Mouse (Mus musculus) MN1 (cell line): ENCODE results near the gene Glt1d1.
"Not testable (repeated sequence)": the region's sequence is repeated elsewhere in the genome, so short reads cannot be mapped to it uniquely, and the experiment has no call there.

ENCODE experiments used
- DNase-seq: peaks from one replicate; pipeline ENCODE4 v3.0.0-alpha.2; 2016; ENCODE audit warnings: low spot score

Gene Glt1d1

GRCm38 (mm10) chr5:127699679-127700078 is 67.6 kb downstream of the Glt1d1 start:
- no peak for DNase-seq

- DNase-seq, result no peak
These were observed 68.1 kb downstream of the Glt1d1 start for GRCm38 (mm10) chr5:127700156-127700555.

- no peak for DNase-seq
These were observed 71.6 kb downstream of the Glt1d1 start for GRCm38 (mm10) chr5:127703609-127704180.

GRCm38 (mm10) chr5:127705225-127705624 is 73.2 kb downstream of the Glt1d1 start:
- no peak for DNase-seq

DNA sequence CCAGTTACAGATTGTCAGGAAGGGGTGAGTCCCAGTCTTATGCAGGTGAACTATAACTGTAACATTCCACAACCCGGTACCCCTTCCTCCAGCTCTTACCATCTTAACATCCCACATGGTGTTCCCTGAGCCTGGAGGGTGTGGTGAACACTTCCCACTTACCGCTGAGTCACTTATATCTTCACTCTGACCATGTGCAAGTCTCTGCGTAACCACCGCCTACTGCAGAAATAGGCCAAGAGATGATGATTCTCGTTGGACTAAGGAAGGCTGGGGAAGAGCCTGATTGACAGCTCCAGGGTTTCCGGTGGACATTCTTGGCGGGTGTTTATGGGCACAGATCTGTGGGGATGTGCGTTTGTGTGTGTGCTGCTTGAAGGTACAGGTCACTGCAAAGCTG is 73.9 kb downstream of the Glt1d1 start:
- DNase-seq, result no peak

DNA sequence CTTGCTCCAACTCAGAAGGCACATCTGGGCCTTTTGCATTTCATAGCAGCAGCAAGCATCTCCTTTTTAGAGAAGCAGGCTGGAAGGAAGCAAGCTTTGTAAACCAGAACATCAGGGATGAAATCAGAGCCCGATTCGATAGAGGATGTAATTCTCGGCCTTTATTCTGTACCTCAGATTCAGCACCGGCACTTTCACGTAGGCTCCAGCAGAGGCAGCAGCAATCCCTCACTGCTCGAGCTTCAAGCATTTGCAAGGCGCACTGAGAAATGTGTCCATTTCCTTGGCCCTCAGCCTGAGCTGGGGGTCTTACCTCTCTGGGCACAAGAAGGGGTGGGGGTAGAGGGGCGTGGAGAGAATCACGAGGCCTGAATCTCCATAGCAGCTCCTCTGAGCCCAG is 76.1 kb downstream of the Glt1d1 start:
- no peak for DNase-seq

GRCm38 (mm10) chr5:127714783-127715704 is 83.0 kb downstream of the Glt1d1 start:
- DNase-seq, result no peak

DNA sequence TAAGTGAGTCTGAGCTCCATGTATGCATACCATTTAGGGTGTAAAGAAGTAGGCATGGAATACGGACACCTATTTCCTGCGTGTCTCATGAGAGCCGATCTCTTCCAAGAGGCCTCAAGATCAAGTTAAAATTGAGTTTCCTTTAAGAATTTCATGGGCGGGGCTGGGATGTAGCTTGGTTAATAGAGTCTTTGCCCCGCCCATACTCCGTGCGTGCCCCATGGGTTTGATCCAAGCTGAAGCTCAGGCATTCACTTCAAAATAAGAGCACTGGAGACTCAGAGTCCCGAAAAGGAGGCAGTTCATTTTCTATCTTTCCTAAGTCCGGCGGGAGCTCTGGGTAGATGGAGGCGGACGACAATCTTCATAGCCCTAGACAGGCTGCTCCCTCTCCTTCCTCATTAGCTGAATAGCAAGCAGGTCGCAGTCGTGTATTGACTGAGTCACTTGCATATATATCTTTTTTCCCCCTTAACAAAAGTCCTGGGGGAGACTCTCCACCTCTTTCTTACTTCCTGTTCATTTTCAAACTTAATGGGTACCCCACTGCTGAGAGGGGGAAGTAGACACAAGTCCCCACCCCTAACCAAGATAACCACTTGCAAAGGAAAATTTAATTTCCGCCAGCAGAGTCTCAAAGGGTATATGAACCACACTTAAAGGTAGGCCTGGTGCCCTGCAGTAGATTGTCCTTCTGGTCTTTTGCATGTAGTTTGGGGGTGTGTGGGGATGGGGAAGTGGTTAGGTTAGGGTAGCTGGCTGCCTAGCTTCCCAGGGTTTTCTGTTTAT is 88.7 kb downstream of the Glt1d1 start:
- DNase-seq, result no peak

DNA sequence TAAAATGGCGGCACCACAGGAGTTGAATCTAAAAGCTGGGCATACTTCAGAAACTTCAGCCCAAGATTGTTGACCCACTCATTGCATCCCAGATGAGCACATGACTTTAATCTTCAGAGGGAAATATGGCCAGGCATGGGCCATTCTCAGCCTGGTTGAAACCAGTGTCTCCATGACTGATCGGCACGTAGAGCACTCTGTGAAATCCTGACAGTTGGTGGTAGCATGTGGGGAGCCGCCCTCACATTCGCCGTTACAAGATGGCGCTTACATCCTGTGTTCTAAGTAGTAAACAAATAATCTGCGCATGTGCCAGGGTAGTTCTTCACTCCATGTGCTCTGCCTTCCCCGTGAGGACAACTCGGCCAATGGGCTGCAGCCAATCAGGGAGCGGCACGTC is 90.1 kb downstream of the Glt1d1 start:
- not testable (repeated sequence) for DNase-seq

- DNase-seq, result no peak
These were observed 98.3 kb downstream of the Glt1d1 start for GRCm38 (mm10) chr5:127730351-127730750.

DNA sequence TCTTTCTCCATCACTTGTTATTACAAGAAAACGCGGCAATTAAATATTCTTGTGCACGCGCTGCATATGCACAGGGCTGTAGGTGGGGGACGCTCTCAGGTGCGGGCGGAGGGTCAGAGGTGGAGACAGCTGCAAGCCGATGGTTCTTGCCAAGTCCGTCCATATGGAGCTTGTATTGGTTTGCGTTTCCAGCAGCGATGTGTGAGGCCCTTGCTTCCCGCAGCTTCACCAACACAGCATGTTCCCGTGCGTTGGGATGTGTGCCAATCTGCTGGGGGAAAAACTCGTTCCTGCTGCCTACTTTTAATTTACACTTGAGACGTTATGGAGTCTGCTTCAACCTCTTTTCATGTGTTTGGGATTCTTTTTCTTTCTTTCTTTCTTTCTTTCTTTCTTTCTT is 109.3 kb downstream of the Glt1d1 start:
- DNase-seq, result no peak

DNA sequence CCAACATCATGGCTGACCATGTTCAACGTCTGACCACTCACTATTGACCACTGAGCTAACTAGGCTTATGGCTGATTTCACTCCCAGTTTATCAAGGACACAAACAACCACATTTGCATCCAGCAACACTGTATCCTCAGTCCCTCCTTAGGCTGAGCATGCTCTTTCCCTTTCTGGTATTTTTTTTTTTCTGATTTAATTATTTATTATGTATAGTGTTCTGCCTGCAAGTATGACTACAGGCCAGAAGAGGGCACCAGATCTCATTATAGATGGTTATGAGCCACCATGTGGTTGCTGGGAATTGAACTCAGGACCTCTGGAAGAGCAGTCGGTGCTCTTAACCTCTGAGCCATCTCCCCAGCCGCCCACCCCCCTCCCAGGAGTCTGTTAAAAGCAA is 117.5 kb downstream of the Glt1d1 start:
- not testable (repeated sequence) for DNase-seq

DNA sequence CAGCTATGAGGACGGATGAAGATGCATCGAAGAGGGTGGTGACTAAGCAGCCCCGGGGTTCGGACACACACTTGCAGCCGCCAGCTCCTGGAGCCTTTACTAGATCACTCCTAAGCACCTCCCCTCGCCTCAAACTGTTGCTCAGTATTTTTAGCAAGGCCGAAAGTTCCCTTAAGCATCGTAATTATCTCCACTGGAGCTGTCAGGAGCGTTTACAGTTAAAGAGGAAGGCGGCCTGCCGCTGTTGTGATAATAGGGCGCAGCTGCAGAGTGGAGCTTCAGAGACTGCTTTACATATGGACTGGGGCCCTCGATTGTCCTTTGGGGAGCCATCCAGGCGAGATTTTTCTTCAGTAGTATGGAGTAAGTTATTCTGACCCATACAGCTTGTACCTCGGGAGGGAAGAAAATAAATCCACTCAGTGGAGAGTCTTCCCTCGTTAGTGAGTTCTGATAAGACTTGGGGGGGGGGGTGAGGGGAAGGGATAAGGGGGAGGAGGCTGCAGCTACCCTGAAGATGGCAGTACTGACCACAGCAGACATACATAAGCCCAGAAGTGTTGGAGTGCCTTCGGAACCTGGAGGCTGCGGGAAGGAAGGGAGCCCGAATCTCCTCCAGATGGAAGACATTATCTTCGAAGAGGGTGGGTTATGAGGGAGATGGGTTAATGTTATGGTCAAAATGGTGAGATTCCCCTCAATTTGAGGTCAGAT is 119.4 kb downstream of the Glt1d1 start:
- DNase-seq, result no peak

- no peak for DNase-seq
These were observed 123.5 kb downstream of the Glt1d1 start for GRCm38 (mm10) chr5:127755594-127755993.

DNA sequence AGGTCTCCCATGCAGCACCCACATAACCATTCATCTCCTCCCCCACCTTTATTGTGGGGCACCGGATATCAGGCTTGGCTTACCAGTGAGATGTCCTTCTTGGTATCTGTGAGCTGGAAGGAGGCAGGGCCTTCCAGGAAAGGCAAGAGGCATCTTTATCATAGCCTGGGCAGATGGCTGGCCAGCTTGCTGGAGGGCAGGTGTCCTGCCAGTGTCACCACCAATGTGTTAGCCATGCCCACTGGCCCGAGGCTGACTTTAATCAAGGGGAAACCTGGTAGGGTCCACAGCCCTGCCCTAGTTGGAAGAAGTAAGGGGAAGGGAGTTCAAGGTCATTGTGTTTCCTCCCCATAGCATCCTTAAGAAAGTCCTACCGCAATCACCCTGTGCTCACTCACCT is 123.9 kb downstream of the Glt1d1 start:
- no peak for DNase-seq

DNA sequence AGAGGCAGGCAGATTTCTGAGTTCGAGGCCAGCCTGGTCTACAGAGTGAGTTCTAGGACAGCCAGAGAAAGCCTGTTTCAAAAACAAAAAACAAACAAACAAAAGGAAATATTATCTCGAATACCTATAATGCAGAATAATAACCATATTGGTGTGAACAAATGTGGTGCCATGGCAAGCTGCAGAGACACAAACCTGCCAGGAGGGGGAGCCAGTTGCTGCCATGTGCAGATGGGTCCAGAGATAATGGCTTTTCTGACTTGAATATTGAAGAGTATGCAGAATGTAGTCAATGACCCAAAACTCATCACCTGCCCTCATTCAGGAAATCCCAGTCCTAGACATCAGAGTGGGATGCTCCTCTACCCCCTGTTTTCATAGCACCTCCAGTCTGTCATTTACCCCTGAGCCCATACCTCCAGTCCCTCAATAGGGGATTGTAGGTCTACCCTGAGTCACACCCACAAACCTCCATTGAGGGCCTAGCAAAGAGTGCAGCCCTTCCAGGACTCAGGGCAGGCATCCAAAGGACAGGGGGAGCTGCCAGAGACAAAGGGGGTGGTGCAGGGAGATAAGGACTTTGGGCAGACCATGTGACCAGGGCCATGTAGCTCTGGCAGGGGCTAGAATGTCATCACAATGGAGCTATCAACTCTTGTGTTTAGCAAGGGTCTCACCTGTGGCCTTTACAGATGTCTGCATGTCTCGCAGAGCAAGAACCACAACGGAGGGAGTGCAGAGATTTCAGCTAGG is 124.8 kb downstream of the Glt1d1 start:
- DNase-seq, result no peak

DNA sequence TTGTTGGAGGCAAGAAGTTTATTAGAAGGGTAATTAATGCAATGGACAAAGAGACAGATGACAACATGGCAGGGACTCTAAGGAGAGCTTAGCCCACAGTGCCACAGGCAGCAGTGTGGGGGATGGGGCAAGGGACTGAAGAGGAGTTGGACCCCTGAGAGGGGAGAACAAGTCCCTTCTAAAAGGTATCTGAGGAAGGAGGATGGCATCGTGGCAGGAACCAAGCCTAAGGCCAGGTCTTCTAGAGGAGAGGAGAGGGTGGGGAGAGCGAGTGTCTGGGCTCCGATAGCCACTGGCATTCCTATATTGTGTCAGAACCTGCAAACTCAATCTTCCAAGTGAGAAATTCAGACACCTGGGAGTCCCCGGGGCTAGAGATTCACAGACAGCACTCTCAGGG is 126.5 kb downstream of the Glt1d1 start:
- no peak for DNase-seq
